Mouse (Mus musculus): ENCODE results near the gene Glipr1.
A peak's percentile ranks its signal among the peaks of the same experiment; 100 is the strongest.

The Glipr1 gene

GRCm38 (mm10) chr10:111959353-111959752 lies 43.1 kb downstream of the Glipr1 start:
- DNase-seq, result no peak

DNA sequence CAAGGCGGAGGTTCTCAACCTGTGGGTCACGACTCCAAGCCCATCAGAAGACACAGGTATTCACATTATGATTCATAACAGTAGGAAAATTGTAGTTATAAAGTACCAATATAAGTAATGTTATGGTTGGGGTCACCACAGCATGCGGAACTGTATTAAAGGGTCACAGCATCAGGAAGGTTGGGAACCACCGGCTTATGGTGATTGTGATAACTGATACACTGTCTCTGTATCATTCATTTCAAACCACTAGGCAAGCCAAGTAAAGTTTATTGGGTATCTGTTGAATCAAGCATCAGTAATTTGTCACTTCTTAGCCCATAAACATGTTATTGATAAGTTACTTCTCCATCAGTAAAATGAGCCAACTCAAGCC lies 44.4 kb downstream of the Glipr1 start:
- no peak for DNase-seq

GRCm38 (mm10) chr10:111957271-111958045 lies 45.0 kb downstream of the Glipr1 start:
- DNase-seq, result peak; percentile 66 to 67

- no peak for DNase-seq
Observed at GRCm38 (mm10) chr10:111955836-111956235, 46.6 kb downstream of the Glipr1 start.

- no peak for DNase-seq
Observed at GRCm38 (mm10) chr10:111949008-111949407, 53.4 kb downstream of the Glipr1 start.

DNA sequence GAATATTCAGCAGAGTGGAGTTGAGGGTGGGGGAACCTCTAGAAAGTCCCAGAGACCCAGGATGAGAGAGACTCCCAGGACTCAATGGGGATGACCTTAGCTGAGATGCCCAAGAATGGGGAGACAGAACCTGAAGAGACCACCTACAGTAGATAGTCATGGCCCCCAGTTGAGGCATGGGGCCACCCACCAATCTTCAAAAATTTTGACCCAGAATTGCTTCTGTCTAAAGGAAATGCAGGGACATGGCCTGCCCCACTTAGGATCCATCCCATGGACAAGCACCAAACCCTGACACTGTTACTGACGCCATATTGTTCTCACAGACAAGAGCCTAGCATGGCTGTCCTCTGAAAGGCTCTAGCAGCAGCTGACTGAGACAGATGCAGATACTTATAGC lies 54.4 kb downstream of the Glipr1 start:
- no peak for DNase-seq

- no peak for DNase-seq
Observed at GRCm38 (mm10) chr10:111945563-111945962, 56.9 kb downstream of the Glipr1 start.

- no peak for DNase-seq
Observed at GRCm38 (mm10) chr10:111943026-111943425, 59.4 kb downstream of the Glipr1 start.

DNA sequence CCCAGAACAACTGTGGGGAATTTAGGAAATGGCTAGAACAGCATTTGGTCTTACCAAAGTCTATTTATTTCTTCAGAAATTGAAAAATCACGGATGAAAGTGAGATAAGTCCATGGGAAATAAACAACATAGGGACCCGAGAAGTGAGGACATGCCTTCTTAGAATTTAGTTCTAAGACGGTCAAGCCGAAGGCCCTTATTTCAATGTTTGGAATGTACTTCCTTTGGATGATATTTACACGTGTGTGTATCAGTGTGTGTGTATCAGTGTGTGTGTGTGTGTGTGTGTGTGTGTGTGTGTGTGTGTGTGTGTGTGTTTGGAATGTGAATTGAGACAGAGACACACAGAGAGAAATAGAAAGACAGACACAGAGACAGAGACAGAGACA lies 65.3 kb downstream of the Glipr1 start:
- no peak for DNase-seq

- DNase-seq, result no peak
Observed at GRCm38 (mm10) chr10:111936491-111937145, 65.8 kb downstream of the Glipr1 start.

DNA sequence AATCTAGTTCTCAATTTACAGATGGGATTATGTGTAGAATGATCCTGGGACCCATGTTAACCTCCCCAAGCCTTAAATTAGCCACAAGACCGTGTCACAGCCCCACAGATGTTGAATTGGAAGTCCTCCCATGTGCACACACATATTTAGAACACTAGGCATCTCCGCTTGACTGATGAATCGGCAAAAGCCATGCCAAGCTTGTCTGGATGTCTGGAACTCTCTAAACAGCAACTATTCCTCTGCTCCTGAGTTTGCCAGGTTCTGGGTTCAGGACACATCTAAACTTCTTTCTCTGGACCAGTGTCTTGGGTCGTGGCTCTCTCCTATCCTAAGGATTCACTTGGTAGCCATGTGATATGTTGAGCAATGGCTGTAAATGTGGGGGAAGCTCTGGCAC lies 66.4 kb downstream of the Glipr1 start:
- DNase-seq, result no peak

All from cerebellum, adult 18-20 months (tissue).